In the genomic region with DNA sequence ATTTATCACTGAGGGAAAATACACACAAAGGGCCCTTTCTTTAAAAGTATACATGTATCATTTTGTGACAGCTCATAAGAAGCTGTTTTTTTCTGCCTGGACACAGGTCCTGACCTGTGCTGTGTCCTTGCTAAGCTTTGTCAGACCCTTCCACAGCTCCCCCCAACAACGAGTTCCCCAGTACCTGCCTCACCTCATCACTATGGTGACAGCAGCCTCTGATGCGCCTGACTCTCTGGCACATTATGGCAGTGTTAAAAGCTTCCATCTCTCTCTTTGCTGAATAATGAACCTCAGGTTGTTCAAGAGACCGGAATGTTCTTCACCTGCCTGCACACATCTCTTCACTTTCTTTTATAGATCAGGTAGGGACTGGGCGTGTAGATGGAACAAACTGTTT, we compare ENCODE assay signal across 14 mouse cellular contexts.
"Had no signal": no experiment of that assay in that cellular context is flagged by ENCODE, and none has a peak within 500 bp of the region (broad histone marks: within the 10 kb centered on the region; RNA-seq: fewer than 3 reads in every experiment).

No protein-coding gene starts in this region.

- H3K36me3 ChIP-seq: kidney, embryonic 15.5 days; limb, embryonic 10.5 days had no signal

- H3K27me3 ChIP-seq: kidney, embryonic 15.5 days; liver, embryonic 15.5 days had no signal

- H3K4me2 ChIP-seq: kidney, embryonic 15.5 days; liver, embryonic 11.5 days; liver, embryonic 15.5 days had no signal

- ATAC-seq: intestine, embryonic 16.5 days; lung, postnatal 0 days had no signal

- DNase-seq: kidney, adult 2 months; kidney, postnatal 14 days; lung, adult 2 months; lung, postnatal 36 days; right cerebral cortex, postnatal 4 days; spleen, adult 18-20 months; thymus, adult 18-20 months; thymus, postnatal 14 days had no signal

- H3K9me3 ChIP-seq: kidney, embryonic 15.5 days; limb, embryonic 10.5 days; liver, embryonic 15.5 days had no signal

- H3K4me1 ChIP-seq: kidney, embryonic 15.5 days had no signal

- H3K27ac ChIP-seq: kidney, embryonic 15.5 days; limb, embryonic 10.5 days; liver, embryonic 15.5 days had no signal

- H3K9ac ChIP-seq: kidney, embryonic 15.5 days; liver, embryonic 15.5 days had no signal

- H3K4me3 ChIP-seq: kidney, embryonic 15.5 days; limb, embryonic 10.5 days; liver, embryonic 15.5 days had no signal
